Mouse (Mus musculus) embryonic facial prominence, embryonic 13.5 days (tissue): ENCODE measurements around the gene Prdm10. TPM values are rescaled to one million over a fixed set of nuclear protein-coding genes. Genes with fewer than 3 reads are reported as not detected.

Experiments used
- ATAC-seq: fragments of 200-750 bp; cut with Nextera tagmentation; 2 replicates; pipeline ENCODE4 v1.8.0; 2017; ENCODE audit warnings: low read depth; ENCODE audit not compliant: insufficient number of reproducible peaks, insufficient read depth, low FRiP score, low TSS enrichment
- H3K27ac ChIP-seq: fragments of 300-500 bp; sonication (generic); 2 replicates; pipeline ENCODE4 v1.5.1; 2015; ENCODE audit warnings: moderate library complexity, mild to moderate bottlenecking, inconsistent platforms
- H3K27me3 ChIP-seq: fragments of 300-500 bp; sonication (generic); 2 replicates; pipeline ENCODE4 v1.6.1; 2015; ENCODE audit warnings: mild to moderate bottlenecking, inconsistent platforms
- H3K36me3 ChIP-seq: fragments of 300-500 bp; sonication (generic); 2 replicates; pipeline ENCODE4 v1.6.1; 2015; ENCODE audit warnings: mild to moderate bottlenecking, inconsistent platforms
- H3K4me1 ChIP-seq: fragments of 300-500 bp; sonication (generic); 2 replicates; pipeline ENCODE4 v1.6.1; 2015; ENCODE audit warnings: inconsistent platforms
- H3K4me2 ChIP-seq: fragments of 300-500 bp; sonication (generic); 2 replicates; pipeline ENCODE4 v1.6.1; 2015; ENCODE audit warnings: moderate library complexity, mild to moderate bottlenecking, inconsistent platforms
- H3K4me3 ChIP-seq: fragments of 300-500 bp; sonication (generic); 2 replicates; pipeline ENCODE4 v1.5.1; 2015; ENCODE audit warnings: mild to moderate bottlenecking, inconsistent platforms
- H3K9ac ChIP-seq: fragments of 300-500 bp; sonication (generic); 2 replicates; pipeline ENCODE4 v1.6.1; 2015; ENCODE audit warnings: mild to moderate bottlenecking, inconsistent platforms
- H3K9me3 ChIP-seq: fragments of 300-500 bp; sonication (generic); 2 replicates; pipeline ENCODE4 v1.6.1; 2016; ENCODE audit warnings: inconsistent platforms
- WGBS: fragments of 180-500 bp; shearing (Covaris S2); methylation state at CpG from one replicate; pipeline ENCODE4 v1.1.7; 2015; ENCODE audit warnings: mixed read lengths; 5-methylcytosine and 5-hydroxymethylcytosine counted together
- polyA plus RNA-seq: library from polyadenylated mRNA; unstranded; fragments of >200 nt; fragmentation: Nextera tagmentation; extraction: Ambion mirVana; gene quantifications from 2 replicates; pipeline ENCODE4 v1.2.1, GENCODE M21; 2015

Gene Prdm10
- polyA plus RNA-seq, 1 experiment from 2014 or later: 6.5 TPM

DNA sequence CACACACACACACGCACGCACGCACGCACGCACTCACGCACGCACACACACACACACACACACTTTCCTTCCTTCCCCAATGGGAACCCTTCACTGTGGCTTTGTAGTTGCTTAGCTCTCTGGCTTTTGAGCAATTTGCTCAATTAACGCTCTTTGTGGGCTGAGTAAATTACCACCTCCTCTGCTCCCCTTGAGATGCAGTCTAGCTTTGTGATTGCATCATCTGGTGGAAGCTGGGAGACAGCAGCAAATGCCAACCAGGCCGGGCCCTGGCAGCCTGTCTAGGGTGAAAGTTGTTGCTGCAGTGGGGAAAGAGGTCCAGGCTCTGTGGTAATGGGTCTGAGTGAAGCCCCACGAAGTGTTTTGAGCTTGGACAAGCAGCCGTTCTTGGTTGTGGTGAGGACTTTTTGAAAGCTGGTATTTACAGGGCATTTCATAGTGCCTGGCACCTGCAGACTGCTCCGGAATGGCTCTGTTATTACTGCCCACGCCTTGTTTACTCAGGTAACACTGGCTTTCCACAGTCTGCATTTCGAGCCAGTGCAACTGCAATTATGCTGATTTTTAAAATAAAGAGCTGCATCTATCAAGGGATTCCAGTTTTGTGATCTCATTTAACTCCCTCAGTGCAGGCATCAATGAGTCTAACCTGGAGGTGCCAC, 10.0 kb downstream of the Prdm10 start:
- Histone ChIP-seq H3K4me3 (no peak overlapping the region), H3K9me3 (0 out of 2 replicates have a peak, but pooled peaks cover 4% of the 10 kb centered on the region), H3K4me2 (no peak overlapping the region), H3K36me3 (0 out of 2 replicates have a peak, but pooled peaks cover 8% of the 10 kb centered on the region), H3K27ac (peak overlapping the region; percentile 33; the same call in 1 of the 2 replicates), H3K9ac (no peak overlapping the region), H3K27me3 (no peaks in the 10 kb centered on the region), H3K4me1 (no peaks in the 10 kb centered on the region; the same call in 1 of the 2 replicates)
- ATAC-seq: no peak
- 83% methylated on average over 14 of the region's 14 CpGs for WGBS

- 0 out of 2 replicates have a peak, but pooled peaks cover under 1% of the 10 kb centered on the region for H3K36me3 ChIP-seq
- H3K9ac ChIP-seq: no peak overlapping the region
- H3K4me1 ChIP-seq: peaks cover 2% of the 10 kb centered on the region
- H3K27me3 ChIP-seq: no peaks in the 10 kb centered on the region
- H3K4me2 ChIP-seq: no peak overlapping the region
- no peak for ATAC-seq
- no peak overlapping the region for H3K27ac ChIP-seq
- no peaks in the 10 kb centered on the region for H3K9me3 ChIP-seq
- H3K4me3 ChIP-seq: no peak overlapping the region
- WGBS: 71% methylated on average over 4 of the region's 4 CpGs
Measured at GRCm38 (mm10) chr9:31291978-31292377, 11.6 kb downstream of the Prdm10 start.

- Histone ChIP-seq H3K27me3 (no peaks in the 10 kb centered on the region), H3K9me3 (no peaks in the 10 kb centered on the region), H3K27ac (no peak overlapping the region), H3K4me1 (peaks cover 2% of the 10 kb centered on the region), H3K36me3 (no peaks in the 10 kb centered on the region), H3K4me2 (no peak overlapping the region), H3K4me3 (no peak overlapping the region), H3K9ac (no peak overlapping the region)
- no peak for ATAC-seq
- 76% methylated on average over 2 of the region's 2 CpGs for WGBS
Measured at GRCm38 (mm10) chr9:31293208-31293607, 12.9 kb downstream of the Prdm10 start.

DNA sequence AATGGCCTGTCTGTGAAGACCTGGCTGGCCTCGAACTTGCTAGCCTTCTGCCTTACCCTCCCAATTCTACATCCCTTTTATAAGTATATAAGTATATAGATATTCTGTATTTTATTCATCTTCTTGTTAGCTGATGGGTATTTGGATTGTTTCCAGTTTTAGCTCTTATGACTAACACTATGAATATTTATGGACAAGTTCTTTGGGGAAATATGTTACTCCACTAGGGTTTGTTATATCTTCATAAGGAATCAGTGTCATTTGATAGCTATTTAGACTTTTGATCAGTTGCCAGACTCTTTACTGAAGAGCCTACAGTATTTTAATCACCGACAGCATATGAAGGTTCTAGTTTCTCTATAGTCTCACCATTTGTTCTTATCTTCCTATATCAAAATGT, 15.0 kb downstream of the Prdm10 start:
- H3K27me3 ChIP-seq: no peaks in the 10 kb centered on the region
- peaks cover 2% of the 10 kb centered on the region for H3K4me1 ChIP-seq
- no peak for ATAC-seq
- H3K4me2 ChIP-seq: no peak overlapping the region
- 69% methylated on average over 2 of the region's 2 CpGs for WGBS
- no peaks in the 10 kb centered on the region for H3K36me3 ChIP-seq
- H3K9me3 ChIP-seq: no peaks in the 10 kb centered on the region
- H3K9ac ChIP-seq: no peak overlapping the region
- no peak overlapping the region for H3K27ac ChIP-seq
- H3K4me3 ChIP-seq: no peak overlapping the region

GRCm38 (mm10) chr9:31296293-31296692, 16.0 kb downstream of the Prdm10 start:
- Histone ChIP-seq H3K27ac (no peak overlapping the region), H3K9me3 (no peaks in the 10 kb centered on the region), H3K27me3 (no peaks in the 10 kb centered on the region), H3K4me2 (no peak overlapping the region), H3K36me3 (no peaks in the 10 kb centered on the region), H3K4me1 (peaks cover 2% of the 10 kb centered on the region; the same call in 1 of the 2 replicates), H3K9ac (no peak overlapping the region), H3K4me3 (no peak overlapping the region)
- ATAC-seq: no peak
- WGBS: 89% methylated on average over 3 of the region's 3 CpGs

DNA sequence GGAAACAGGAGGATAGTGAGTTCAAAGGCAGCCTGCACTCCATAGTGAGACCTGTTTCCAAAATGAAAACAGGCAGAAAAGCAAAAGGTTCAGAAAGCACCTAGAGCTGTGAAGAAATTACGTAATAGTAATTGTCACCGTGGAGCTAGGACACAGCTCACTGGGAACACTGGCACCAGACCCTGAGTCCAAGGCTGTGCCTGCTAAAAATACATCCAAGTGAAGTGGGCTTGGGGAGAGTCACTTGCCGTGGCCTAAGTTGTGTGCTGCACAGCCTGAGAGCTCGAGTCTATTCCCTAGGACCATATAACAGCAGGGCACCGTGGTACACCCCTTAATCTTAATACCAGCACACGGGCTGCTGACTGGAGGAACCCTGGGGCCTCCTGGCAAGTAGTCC, 18.4 kb downstream of the Prdm10 start:
- no peak for ATAC-seq
- WGBS: 87% methylated on average over 6 of the region's 6 CpGs

DNA sequence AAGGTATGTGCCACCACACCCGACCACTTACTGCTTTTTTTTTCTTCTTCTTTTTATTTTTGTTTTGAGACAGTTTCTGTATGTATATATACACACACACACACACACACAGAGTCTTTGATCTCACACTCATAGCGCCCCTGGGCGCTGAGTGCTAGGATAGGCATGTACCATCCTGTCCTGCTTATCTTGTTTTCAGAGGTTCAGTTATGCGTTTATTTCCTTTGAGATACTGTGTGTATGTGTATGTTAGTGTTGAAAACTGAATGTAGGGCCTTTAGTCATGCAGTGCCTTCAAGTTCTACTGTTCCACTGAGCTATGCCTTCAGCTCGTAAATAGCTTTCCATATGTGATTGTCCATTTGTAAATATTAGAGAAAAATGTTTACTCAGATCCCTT, 20.2 kb downstream of the Prdm10 start:
- ATAC-seq: no peak; the same call in 1 of the 2 replicates
- Histone ChIP-seq H3K9me3 (no peaks in the 10 kb centered on the region), H3K4me1 (peaks cover 2% of the 10 kb centered on the region; the same call in 1 of the 2 replicates), H3K27ac (no peak overlapping the region), H3K4me2 (no peak overlapping the region), H3K27me3 (no peaks in the 10 kb centered on the region), H3K9ac (no peak overlapping the region), H3K4me3 (no peak overlapping the region), H3K36me3 (no peaks in the 10 kb centered on the region)
- WGBS: 83% methylated on average over 5 of the region's 5 CpGs

More for the DNA sequence above, 18.4 kb downstream of the Prdm10 start:
- Histone ChIP-seq H3K9ac (no peak overlapping the region), H3K4me3 (no peak overlapping the region), H3K27ac (no peak overlapping the region), H3K27me3 (no peaks in the 10 kb centered on the region), H3K9me3 (no peaks in the 10 kb centered on the region), H3K36me3 (no peaks in the 10 kb centered on the region), H3K4me1 (peaks cover 2% of the 10 kb centered on the region; the same call in 1 of the 2 replicates), H3K4me2 (no peak overlapping the region)

DNA sequence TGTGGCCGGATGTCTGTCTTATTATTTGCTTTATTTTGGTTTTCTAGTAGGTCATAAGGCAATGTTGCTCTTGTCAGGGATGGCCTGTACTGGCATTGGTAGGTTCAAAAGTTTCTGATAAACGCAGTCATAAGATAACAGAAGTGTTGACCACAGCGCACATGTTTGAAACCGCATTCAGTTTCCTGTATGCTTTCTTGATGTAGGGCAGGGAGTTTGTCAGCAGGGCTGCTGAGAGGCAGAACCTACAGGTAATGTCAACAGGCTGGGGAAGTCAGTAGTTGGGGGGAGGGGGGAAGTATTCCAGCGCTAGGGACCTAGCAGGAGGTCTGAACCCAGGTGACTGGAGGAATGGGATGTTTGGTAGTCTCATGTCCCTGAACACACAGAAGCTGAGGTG, 20.8 kb downstream of the Prdm10 start:
- no peak for ATAC-seq
- H3K9ac ChIP-seq: no peak overlapping the region
- H3K4me2 ChIP-seq: no peak overlapping the region
- no peaks in the 10 kb centered on the region for H3K36me3 ChIP-seq
- WGBS: 74% methylated on average over 5 of the region's 5 CpGs
- H3K27ac ChIP-seq: no peak overlapping the region
- H3K4me1 ChIP-seq: no peaks in the 10 kb centered on the region
- no peaks in the 10 kb centered on the region for H3K9me3 ChIP-seq
- no peak overlapping the region for H3K4me3 ChIP-seq
- no peaks in the 10 kb centered on the region for H3K27me3 ChIP-seq

GRCm38 (mm10) chr9:31301526-31302311, 21.4 kb downstream of the Prdm10 start:
- whole genome bisulfite sequencing: 73% methylated on average over 5 of the region's 5 CpGs
- Histone ChIP-seq H3K4me1 (no peaks in the 10 kb centered on the region), H3K27me3 (no peaks in the 10 kb centered on the region), H3K9me3 (no peaks in the 10 kb centered on the region), H3K27ac (no peak overlapping the region), H3K4me3 (no peak overlapping the region), H3K9ac (no peak overlapping the region), H3K4me2 (no peak overlapping the region), H3K36me3 (no peaks in the 10 kb centered on the region)
- ATAC-seq: no peak

- Histone ChIP-seq H3K9ac (no peak overlapping the region), H3K9me3 (no peaks in the 10 kb centered on the region), H3K4me2 (no peak overlapping the region), H3K27ac (no peak overlapping the region), H3K4me1 (no peaks in the 10 kb centered on the region), H3K4me3 (no peak overlapping the region), H3K36me3 (no peaks in the 10 kb centered on the region), H3K27me3 (no peaks in the 10 kb centered on the region)
- 83% methylated on average over 3 of the region's 3 CpGs for WGBS
- ATAC-seq: no peak
Measured at GRCm38 (mm10) chr9:31304358-31304757, 24.0 kb downstream of the Prdm10 start.

DNA sequence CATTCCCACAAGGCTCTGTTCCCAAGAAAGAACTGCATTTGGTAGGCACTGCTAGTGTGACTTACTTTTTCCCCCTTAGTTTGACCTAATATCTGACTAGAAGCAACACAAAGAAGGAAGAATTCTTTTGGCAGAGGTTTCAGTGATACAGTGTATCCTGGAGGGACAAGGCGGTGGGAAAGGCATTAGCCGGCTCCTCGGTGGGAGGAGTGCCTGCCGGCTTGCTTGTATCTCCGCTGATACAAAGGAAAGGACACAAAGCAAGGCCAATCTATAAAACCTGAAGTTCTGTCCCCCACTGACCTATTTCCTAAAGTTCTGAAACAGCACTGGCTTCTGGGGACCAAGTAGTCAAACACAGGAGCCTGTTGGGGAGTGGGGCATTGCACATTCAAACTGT, 24.8 kb downstream of the Prdm10 start:
- Histone ChIP-seq H3K9me3 (no peaks in the 10 kb centered on the region), H3K4me3 (no peak overlapping the region), H3K27me3 (no peaks in the 10 kb centered on the region), H3K4me2 (no peak overlapping the region), H3K9ac (no peak overlapping the region), H3K27ac (no peak overlapping the region), H3K36me3 (no peaks in the 10 kb centered on the region), H3K4me1 (no peaks in the 10 kb centered on the region)
- 78% methylated on average over 5 of the region's 5 CpGs for WGBS
- no peak for ATAC-seq

DNA sequence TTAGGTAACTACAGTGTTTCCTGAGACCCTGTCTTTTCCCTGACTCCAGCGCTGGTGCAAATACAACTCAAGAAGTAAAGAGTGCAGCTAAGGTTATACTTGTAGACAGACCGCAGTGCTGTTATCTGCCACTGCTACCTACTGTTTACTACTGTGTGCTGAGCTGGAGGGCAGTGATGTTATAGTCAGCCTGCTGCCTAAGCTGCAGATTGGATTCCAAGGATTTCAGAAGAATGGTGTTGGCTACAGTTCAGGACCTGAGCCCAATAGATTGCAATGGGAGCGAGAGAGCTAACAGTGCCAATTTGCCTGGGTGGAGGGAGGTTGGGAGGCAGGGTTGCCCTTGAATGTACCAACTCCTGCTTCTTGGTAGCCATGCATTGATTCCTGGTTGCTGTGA, 25.5 kb downstream of the Prdm10 start:
- Histone ChIP-seq H3K9ac (no peak overlapping the region), H3K9me3 (no peaks in the 10 kb centered on the region), H3K27ac (no peak overlapping the region), H3K4me1 (no peaks in the 10 kb centered on the region), H3K27me3 (no peaks in the 10 kb centered on the region), H3K4me2 (no peak overlapping the region), H3K36me3 (no peaks in the 10 kb centered on the region), H3K4me3 (no peak overlapping the region)
- 88% methylated on average over 3 of the region's 3 CpGs for WGBS
- ATAC-seq: no peak
